Mouse (Mus musculus) thymus, postnatal 4 days (tissue): ENCODE results near the gene Sgsm2.
"Not testable (repeated sequence)": the region's sequence is repeated elsewhere in the genome, so short reads cannot be mapped to it uniquely, and the experiment has no call there.

Experiments
- DNase-seq: peaks from one replicate; pipeline ENCODE4 v3.0.0; 2021

Gene Sgsm2

GRCm38 (mm10) chr11:74827791-74828403 lies 69.0 kb downstream of the Sgsm2 start:
- no peak for DNase-seq

GRCm38 (mm10) chr11:74826702-74827101 lies 70.2 kb downstream of the Sgsm2 start:
- DNase-seq = no peak

GRCm38 (mm10) chr11:74826151-74826550 lies 70.7 kb downstream of the Sgsm2 start:
- no peak for DNase-seq

- DNase-seq = no peak
Measured at GRCm38 (mm10) chr11:74822746-74823440, 74.0 kb downstream of the Sgsm2 start.

- peak; percentile 25 for DNase-seq
Measured at GRCm38 (mm10) chr11:74821463-74821862, 75.4 kb downstream of the Sgsm2 start.

- no peak for DNase-seq
Measured at GRCm38 (mm10) chr11:74820921-74821320, 75.9 kb downstream of the Sgsm2 start.

GRCm38 (mm10) chr11:74815795-74816194 lies 81.1 kb downstream of the Sgsm2 start:
- no peak for DNase-seq

- DNase-seq = no peak
Measured at GRCm38 (mm10) chr11:74811538-74811937, 85.3 kb downstream of the Sgsm2 start.

GRCm38 (mm10) chr11:74811027-74811426 lies 85.8 kb downstream of the Sgsm2 start:
- not testable (repeated sequence) for DNase-seq

GRCm38 (mm10) chr11:74810134-74810533 lies 86.7 kb downstream of the Sgsm2 start:
- DNase-seq = no peak

GRCm38 (mm10) chr11:74808251-74808853 lies 88.5 kb downstream of the Sgsm2 start:
- DNase-seq = no peak

- DNase-seq = no peak
Measured at GRCm38 (mm10) chr11:74807246-74807882, 89.5 kb downstream of the Sgsm2 start.

- no peak for DNase-seq
Measured at GRCm38 (mm10) chr11:74804081-74804627, 92.7 kb downstream of the Sgsm2 start.

GRCm38 (mm10) chr11:74800658-74801057 lies 96.2 kb downstream of the Sgsm2 start:
- DNase-seq = no peak
